Mouse (Mus musculus): ENCODE measurements at regions not wholly inside any gene's neighbourhood (a gene's known extent, or its start where the extent isn't known, plus 50 kb on each side); places are given as distances from the start of the nearest gene placed in this dataset.

DNA sequence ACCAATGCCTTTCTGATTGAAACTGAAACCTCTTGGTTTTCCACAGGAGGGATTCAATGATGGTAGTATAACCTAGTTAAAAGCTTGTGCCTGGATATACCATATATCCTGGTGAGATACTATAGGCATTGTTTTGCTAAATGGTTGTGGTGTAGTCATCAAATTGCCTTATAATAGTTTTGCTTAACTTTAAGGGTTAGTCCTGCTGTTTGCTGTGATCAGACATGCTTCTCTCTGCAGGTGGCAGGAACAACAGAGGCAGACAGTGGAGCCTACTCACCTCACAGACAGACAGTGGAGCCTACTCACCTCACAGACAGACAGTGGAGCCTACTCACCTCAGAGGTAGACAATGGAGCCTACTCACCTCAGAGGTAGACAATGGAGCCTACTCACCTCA, 82.2 kb upstream of the Trpc6 start:
- TF ChIP-seq ZC3H11A (IDR thresholded peaks at IDR 0.05; ENCODE audit: borderline replicate concordance, low read depth, low read length) (no peak), ZNF384 (IDR thresholded peaks at IDR 0.05; ENCODE audit: low read depth, low read length) (no peak), HCFC1 (IDR thresholded peaks at IDR 0.05; ENCODE audit: borderline replicate concordance, insufficient read depth, low read length) (no peak), MAFK (IDR thresholded peaks at IDR 0.05; ENCODE audit: insufficient read depth, low read depth, low read length) (no peak), CHD2 (IDR thresholded peaks at IDR 0.05; ENCODE audit: low read depth, low read length) (no peak)
